Mouse (Mus musculus) cerebellum, adult 2 months (tissue): Measurements from ENCODE around the gene Slc35b1. TPM values are rescaled to one million over a fixed set of nuclear protein-coding genes. Genes with fewer than 3 reads are reported as not detected.

Source experiments
- DNase-seq, 2 experiments: peaks; one replicate each; pipeline ENCODE4 v3.0.0; 2021
- H3K27ac ChIP-seq: fragments of 200-500 bp; 2 replicates; pipeline ENCODE4 v1.5.1; 2012; ENCODE audit warnings: low read length, control low read depth, inconsistent platforms; ENCODE audit not compliant: insufficient read depth
- H3K27me3 ChIP-seq: fragments of 200-500 bp; 2 replicates; pipeline ENCODE4 v1.6.1; 2012; ENCODE audit warnings: inconsistent platforms, mild to moderate bottlenecking, low read length, moderate library complexity; ENCODE audit not compliant: control insufficient read depth, insufficient read depth
- H3K4me1 ChIP-seq: fragments of 200-500 bp; 2 replicates; pipeline ENCODE4 v1.6.1; 2011; ENCODE audit warnings: low read length; ENCODE audit not compliant: control insufficient read depth, insufficient read depth
- H3K4me3 ChIP-seq: fragments of 200-500 bp; replicated peaks from 2 replicates; pipeline ENCODE3; 2011; ENCODE audit warnings: mild to moderate bottlenecking, low read depth, low read length, control low read depth; ENCODE audit not compliant: insufficient read depth
- CTCF ChIP-seq: fragments of 200-500 bp; IDR thresholded peaks from 2 replicates; pipeline ENCODE4 v1.5.1; 2011; ENCODE audit warnings: low read depth, mild to moderate bottlenecking, control low read depth, low read length, moderate library complexity, borderline replicate concordance; ENCODE audit not compliant: insufficient read depth
- POLR2A ChIP-seq: fragments of 200-500 bp; IDR thresholded peaks from 2 replicates; pipeline ENCODE4 v1.6.1; 2011; ENCODE audit warnings: low read length, control low read depth, borderline replicate concordance; ENCODE audit not compliant: insufficient read depth
- WGBS: fragments of 180-500 bp; shearing (Covaris S2); methylation state at CpG from one replicate; pipeline ENCODE4 v1.1.7; 2018; 5-methylcytosine and 5-hydroxymethylcytosine counted together
- polyA plus RNA-seq: library from polyadenylated mRNA; depleted of rRNA; stranded (reverse); fragments of >200 nt; gene quantifications from 2 replicates; pipeline ENCODE4 v1.2.3, GENCODE M21; 2012

Slc35b1 gene
- polyA plus RNA-seq, 1 experiment = 88.5 TPM

DNA sequence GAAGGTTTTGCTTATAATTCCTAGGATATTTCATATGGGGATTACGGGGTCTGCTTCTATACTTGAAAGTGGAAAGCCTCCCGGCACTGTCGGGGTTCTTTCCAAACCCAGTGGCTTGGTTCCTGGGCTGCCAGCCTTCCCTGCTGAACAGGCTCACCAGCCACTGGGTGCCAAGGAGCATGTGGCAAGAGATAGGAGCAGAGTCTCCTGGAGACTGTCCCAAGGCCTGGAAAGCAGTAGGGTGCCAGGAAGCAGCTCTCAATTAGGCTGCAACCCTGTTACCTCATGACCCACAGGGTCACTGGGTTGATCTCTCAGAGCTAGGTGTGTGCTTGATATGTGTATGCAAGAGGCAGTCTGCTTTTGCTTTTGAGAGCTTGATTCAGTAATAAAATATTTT lies 28.1 kb downstream of the Slc35b1 start:
- DNase-seq = peak in 1 of 2 experiments; percentile 54
- no peaks in the 10 kb centered on the region for H3K27me3 ChIP-seq
- peaks cover 3% of the 10 kb centered on the region; the same call in 1 of the 2 replicates for H3K4me1 ChIP-seq
- no peak overlapping the region for H3K4me3 ChIP-seq
- 13% methylated on average over 3 of the region's 3 CpGs for WGBS
- no peak for TF ChIP-seq POLR2A
- TF ChIP-seq CTCF = no peak
- H3K27ac ChIP-seq = no peak overlapping the region

DNA sequence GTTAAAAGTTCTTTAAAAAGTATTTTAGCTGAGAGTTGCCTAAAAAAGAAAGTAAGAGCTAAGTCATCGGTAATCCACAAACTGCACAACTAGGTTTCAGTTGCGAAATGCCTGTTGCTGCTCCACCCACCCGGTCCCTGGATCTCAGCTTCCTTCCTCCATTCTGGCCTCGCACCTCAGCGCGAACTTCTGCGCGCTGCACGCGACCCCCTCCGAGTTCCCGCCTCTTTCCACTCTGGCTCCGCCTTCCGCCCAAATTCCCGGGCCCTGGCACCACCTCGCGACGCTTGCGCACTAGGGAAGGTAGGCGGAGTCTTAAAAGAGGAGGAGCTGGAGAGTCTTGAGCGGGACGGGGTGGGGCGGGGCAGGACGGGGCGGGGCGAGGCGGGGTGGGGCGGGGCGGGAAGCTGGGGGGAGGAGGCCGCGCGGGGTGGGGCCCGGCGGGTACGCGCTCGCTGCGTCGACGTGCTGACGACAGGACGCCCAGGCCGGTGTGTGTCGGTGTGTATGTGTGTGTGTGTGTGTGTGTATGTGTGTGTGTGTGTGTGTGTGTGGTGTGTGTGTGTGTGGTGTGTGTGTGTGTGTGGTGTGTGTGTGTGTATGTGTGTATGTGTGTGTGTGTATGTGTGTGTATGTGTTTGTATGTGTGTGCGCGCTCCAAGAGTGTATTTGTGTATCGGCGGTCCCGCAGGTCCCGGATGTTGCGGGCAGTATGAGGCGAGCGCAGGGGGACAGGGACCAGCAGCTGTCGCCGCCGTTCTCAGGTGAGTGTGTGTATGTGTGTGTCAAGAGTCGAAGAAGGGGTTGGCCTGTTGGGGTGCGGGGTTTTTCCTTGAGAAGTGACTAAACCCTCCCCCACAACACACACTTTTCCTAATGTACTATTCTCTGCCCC lies 29.4 kb downstream of the Slc35b1 start, which contains the start of gene Spop:
Spop (plus strand) TSS at position 440 of the 895 bp plus-strand sequence.
- TF ChIP-seq CTCF = no peak
- TF ChIP-seq POLR2A = peak; percentile 50; the same call in 1 of the 2 replicates
- H3K4me3 ChIP-seq = peak within 1 kb of the TSS; percentile 93
- peak within 1 kb of the TSS; percentile 91 for H3K27ac ChIP-seq

DNA sequence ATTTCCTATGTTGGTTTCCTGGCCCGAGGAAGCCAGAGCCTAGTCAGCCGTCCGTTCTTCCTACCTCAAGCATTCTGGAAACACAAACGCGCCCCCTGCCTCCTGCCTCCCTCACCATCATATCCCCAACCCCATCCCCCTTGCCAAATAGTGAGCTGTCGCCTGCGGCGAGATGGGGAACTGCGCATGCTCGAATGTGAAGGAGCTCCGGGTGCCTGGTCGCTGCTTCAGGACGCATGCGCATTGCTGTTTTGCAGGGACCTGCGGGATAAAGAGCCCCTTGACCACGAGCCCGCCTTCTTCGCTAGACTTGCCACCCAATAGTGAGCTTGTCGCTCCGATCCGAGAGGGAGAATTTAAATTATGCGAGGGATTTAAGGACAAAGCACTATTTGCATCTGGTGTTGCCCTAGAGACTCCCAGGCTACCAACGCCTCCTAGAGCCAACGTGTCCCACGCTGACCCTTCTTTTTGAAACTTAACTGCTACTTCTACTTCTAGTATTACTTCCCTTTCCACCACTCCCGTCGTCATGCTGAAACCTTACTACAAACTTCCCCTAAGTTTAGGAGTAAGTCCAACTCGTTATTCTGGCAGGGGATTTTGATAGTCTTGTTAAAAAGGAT lies 30.2 kb downstream of the Slc35b1 start:
- peak; percentile 95 for DNase-seq
- under 1% methylated on average over 28 of the region's 28 CpGs for WGBS
- TF ChIP-seq POLR2A = peak; percentile 61; the same call in 1 of the 2 replicates
- TF ChIP-seq CTCF = peak; percentile 15; the same call in 1 of the 2 replicates
- Histone ChIP-seq H3K27ac (peak overlapping the region; percentile 91), H3K4me1 (peaks cover 3% of the 10 kb centered on the region; the same call in 1 of the 2 replicates), H3K4me3 (peak overlapping the region; percentile 93), H3K27me3 (no peaks in the 10 kb centered on the region)

More for the DNA sequence above, 29.4 kb downstream of the Slc35b1 start, which contains the start of gene Spop:
- H3K4me1 ChIP-seq = peaks cover 3% of the 10 kb centered on the region; the same call in 1 of the 2 replicates
- H3K27me3 ChIP-seq = no peaks in the 10 kb centered on the region
- DNase-seq = peak; percentile 87
- 3% methylated on average over 58 of the region's 58 CpGs for WGBS

DNA sequence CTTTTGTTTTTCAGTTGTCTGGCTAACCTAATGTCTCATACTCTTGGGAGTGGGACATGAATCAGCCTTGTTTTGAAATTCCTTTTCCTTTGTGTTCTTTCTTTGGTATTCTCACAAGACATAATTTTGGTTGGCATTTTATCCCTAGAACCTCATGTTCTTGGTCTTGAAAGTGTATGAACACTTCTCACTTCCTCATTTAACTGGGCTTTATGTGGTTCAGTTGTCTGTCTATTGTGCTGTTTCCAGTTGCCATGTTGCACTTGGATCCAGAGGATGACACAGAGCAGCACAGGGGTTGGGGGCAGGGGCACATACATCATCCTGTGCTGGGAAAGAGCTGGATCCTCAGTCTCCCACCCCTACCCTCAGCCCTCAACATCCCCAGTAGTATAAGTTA lies 31.4 kb downstream of the Slc35b1 start:
- Histone ChIP-seq H3K27me3 (no peaks in the 10 kb centered on the region), H3K4me1 (peaks cover 3% of the 10 kb centered on the region; the same call in 1 of the 2 replicates), H3K27ac (no peak overlapping the region), H3K4me3 (peak overlapping the region; percentile 20)
- no peak for TF ChIP-seq CTCF
- no peak for TF ChIP-seq POLR2A
- no peak for DNase-seq

DNA sequence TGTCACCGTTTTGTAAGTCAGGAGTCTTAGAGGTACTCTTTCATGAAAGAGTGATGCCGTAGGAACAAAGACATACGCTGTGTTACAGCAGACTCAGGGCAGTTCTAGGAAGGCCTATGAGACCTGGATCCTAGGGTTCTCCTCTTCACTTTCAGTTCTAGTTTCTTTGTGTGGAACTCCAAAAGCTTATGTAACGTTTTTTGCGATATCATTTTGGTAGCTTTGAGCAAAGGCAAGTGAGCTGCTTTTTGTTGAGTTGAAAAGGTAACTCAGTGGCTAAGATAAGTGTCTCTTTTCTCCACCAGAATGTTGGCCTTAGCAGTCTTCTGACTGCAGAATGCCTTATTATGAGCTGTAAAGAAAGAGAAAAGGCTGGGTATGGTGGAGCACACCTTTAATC lies 32.8 kb downstream of the Slc35b1 start:
- WGBS = 41% methylated on average over 5 of the region's 5 CpGs
- Histone ChIP-seq H3K4me1 (peaks cover 3% of the 10 kb centered on the region; the same call in 1 of the 2 replicates), H3K27me3 (no peaks in the 10 kb centered on the region), H3K27ac (no peak overlapping the region), H3K4me3 (no peak overlapping the region)
- TF ChIP-seq POLR2A (no peak), CTCF (no peak)
- no peak for DNase-seq

DNA sequence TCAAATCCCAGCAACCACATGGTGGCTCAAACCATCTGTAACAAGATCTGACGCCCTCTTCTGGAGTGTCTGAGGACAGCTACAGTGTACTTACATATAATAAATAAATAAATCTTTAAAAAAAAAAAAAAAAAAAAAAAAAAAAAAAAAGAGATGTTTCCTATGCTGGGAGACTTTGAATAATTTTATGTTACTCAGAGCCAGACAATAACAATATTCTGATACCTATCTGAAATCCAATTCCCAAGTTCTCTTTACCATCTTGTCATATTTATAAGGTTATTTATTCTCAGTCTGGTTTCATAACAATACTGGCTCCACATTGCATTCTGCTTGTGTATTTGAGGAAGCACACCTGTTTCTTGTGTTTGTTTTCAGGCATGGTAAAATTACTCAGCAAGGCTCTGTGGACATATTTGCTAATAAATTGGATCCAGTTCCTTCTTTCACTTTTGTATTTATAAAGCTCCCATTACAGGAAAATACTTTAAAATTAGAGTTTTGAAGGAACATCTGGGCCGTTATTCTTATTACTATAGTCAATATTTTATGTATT lies 36.5 kb downstream of the Slc35b1 start:
- DNase-seq = no peak
- Histone ChIP-seq H3K4me3 (no peak overlapping the region), H3K27ac (no peak overlapping the region), H3K27me3 (no peaks in the 10 kb centered on the region), H3K4me1 (peaks cover 6% of the 10 kb centered on the region; the same call in 1 of the 2 replicates)
- WGBS = 71% methylated on average over 2 of the region's 2 CpGs
- TF ChIP-seq POLR2A (no peak), CTCF (no peak)

DNA sequence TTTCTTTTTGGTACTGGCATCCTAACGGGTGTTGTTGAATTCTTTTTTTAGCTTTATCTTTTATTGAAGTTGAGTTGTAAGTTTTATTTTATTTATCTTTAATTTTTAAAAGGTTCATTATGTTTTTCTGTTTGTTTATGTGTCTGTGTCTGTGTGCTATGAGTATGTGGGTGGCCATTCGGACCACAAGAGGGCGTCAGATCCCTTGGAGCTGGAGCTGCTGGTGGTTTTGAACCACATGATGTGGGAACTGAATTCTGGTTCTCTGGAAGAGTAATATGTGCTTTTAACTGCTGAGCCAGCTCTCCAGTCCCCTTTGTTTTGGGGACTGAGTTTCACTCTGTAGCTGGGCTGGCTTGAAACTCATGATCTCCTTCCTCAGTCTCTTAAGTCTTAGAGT lies 39.0 kb downstream of the Slc35b1 start:
- WGBS = 86% methylated on average over 3 of the region's 3 CpGs

More for the DNA sequence above, 39.0 kb downstream of the Slc35b1 start:
- H3K4me1 ChIP-seq = peaks cover 4% of the 10 kb centered on the region; the same call in 1 of the 2 replicates
- no peaks in the 10 kb centered on the region for H3K27me3 ChIP-seq
- no peak overlapping the region for H3K27ac ChIP-seq
- no peak overlapping the region for H3K4me3 ChIP-seq
- TF ChIP-seq CTCF = 0 out of 2 replicates have a peak, but pooled peaks have one; percentile 11
- TF ChIP-seq POLR2A = no peak
- no peak for DNase-seq
